Mouse (Mus musculus): ENCODE measurements around the gene Btnl9.

DNA sequence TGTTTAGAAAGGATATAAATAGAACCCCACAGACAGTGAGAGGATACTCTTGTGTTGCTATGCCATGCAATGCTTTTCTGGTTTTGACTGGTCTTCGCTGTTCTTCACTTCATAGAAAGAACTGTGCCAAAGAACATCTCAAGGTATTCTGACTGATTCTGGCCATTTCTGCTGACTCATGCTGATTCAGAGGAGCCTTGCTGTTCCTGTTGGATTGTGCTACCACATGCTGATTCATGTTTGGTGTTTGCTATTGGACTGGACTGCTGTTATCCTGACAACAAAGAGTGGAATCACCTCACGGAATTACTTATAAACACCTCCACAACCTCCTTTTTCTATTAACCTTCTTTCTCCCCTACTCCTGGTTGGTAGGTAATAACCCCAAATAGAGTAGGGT is 62.8 kb downstream of the Btnl9 start:
- TF ChIP-seq CTCF (IDR thresholded peaks at IDR 0.05; ENCODE audit: control insufficient read depth, insufficient read depth, insufficient replicate concordance, low read depth, low read length) (no peak), POLR2A (IDR thresholded peaks at IDR 0.05; ENCODE audit: control insufficient read depth, low read depth, low read length) (no peak)
